In the genomic region with DNA sequence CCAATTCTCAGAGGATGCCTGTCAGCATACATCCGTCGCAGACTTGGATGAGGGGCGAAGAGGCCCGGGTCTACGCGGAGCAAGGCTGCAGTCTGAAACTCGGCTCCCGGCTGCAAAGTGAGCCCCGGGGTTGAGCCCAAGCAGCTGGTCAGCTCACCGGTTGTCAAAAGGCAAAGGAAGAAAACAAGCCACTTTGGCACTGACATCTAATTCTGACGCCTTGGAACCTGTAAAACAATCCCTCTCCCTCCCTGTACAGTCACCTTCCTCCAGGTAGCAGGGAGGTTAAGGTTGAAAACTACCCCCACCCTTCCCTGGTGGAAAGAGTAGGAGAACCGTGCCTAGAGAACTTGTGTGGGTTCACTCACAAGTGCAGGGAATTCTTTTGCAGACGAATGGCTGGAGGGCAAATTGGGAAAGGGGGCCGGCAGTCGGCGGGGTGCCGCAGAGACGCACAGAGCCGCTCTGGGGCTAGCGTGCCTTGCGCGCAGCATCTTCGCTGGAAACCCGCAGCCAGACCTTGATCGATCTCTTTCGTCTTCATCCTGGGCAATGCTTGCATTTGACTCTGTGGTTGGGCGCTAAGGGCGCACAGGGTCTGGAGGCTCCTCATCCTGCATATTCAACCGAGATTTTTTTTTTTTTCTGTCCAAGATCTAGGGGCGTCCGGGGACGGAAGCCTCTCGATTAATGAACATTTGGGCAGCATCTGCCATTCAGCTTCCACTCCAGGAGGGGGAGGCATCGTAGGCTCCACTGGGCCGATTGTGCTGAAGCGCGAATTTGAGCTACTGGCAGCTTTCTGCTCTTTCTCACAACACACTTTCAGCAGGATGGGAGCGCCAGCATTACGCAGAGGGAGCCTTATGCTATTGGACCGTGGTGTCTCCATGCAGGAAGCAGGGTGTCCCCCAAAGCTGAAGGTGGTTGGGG, we compare ENCODE assay signal across 8 mouse cellular contexts. TPM values are rescaled to one million over a fixed set of nuclear protein-coding genes. Genes with fewer than 3 reads are reported as not detected.
DNase-seq lines count a peak whose midpoint lies in the region; ATAC-seq and TF ChIP-seq lines count a peak whose summit lies in the region.

No protein-coding gene starts in this region.

- DNase-seq in lung, adult 2 months = peak; percentile 8
- no peak for DNase-seq in lung, postnatal 25 days (ENCODE audit: low spot score)
- peak; percentile 59 for DNase-seq in embryonic facial prominence, embryonic 10.5 days (ENCODE audit: low spot score)
- peak; percentile 75 for DNase-seq in hindbrain, embryonic 14.5 days (ENCODE audit: low spot score)
- peak; percentile 71 to 73 for DNase-seq in left cerebral cortex, postnatal 14 days (ENCODE audit: low spot score in 2 of 2)
- peak; percentile 94 for DNase-seq in midbrain, embryonic 11.5 days (ENCODE audit: low spot score, missing footprints)
- DNase-seq in urinary bladder, postnatal 14 days (ENCODE audit: low spot score) = peak; percentile 56
- DNase-seq in gastrocnemius, postnatal 25 days = no peak

- 0 out of 2 replicates have a peak, but pooled peaks cover 2% of the 10 kb centered on the region for H3K4me1 ChIP-seq in lung, adult 2 months (ENCODE audit: control insufficient read depth, insufficient read depth, low read length)
- H3K4me1 ChIP-seq in embryonic facial prominence, embryonic 10.5 days = peaks cover 20% of the 10 kb centered on the region
- H3K4me1 ChIP-seq in hindbrain, embryonic 14.5 days (replicated peaks; ENCODE audit: control insufficient read depth, insufficient read depth, low read length) = 0 out of 2 replicates have a peak, but pooled peaks cover 8% of the 10 kb centered on the region
- H3K4me1 ChIP-seq in midbrain, embryonic 11.5 days (ENCODE audit: control insufficient read depth, insufficient read depth, low read length) = no peaks in the 10 kb centered on the region

- H3K36me3 ChIP-seq in embryonic facial prominence, embryonic 10.5 days (replicated peaks) = no peaks in the 10 kb centered on the region
- no peaks in the 10 kb centered on the region for H3K36me3 ChIP-seq in hindbrain, embryonic 14.5 days (replicated peaks; ENCODE audit: control insufficient read depth, insufficient read depth)
- no peaks in the 10 kb centered on the region for H3K36me3 ChIP-seq in midbrain, embryonic 11.5 days (ENCODE audit: control insufficient read depth, insufficient read depth, low read length)

- H3K4me2 ChIP-seq in hindbrain, embryonic 14.5 days (replicated peaks) = peak overlapping the region; percentile 90
- H3K4me2 ChIP-seq in midbrain, embryonic 11.5 days = peak overlapping the region; percentile 80

- peak; percentile 81 for ATAC-seq in hindbrain, embryonic 14.5 days (ENCODE audit: low FRiP score)
- ATAC-seq in midbrain, embryonic 11.5 days (ENCODE audit: low FRiP score) = peak; percentile 79

- TF ChIP-seq CTCF in lung, adult 2 months (IDR thresholded peaks at IDR 0.05; ENCODE audit: insufficient read depth, low read length) = no peak

- H3K4me3 ChIP-seq in lung, adult 2 months (replicated peaks; ENCODE audit: extremely low read depth, low read depth, low read length) = peak overlapping the region; percentile 8
- H3K4me3 ChIP-seq in embryonic facial prominence, embryonic 10.5 days = peak overlapping the region; percentile 64
- H3K4me3 ChIP-seq in hindbrain, embryonic 14.5 days (replicated peaks; ENCODE audit: low read length) = peak overlapping the region; percentile 44
- H3K4me3 ChIP-seq in midbrain, embryonic 11.5 days (ENCODE audit: low read depth, low read length) = peak overlapping the region; percentile 46

- 1% methylated on average over 40 of the region's 40 CpGs for WGBS in lung, adult 2 months
- whole genome bisulfite sequencing in embryonic facial prominence, embryonic 10.5 days = under 1% methylated on average over 40 of the region's 40 CpGs
- WGBS in hindbrain, embryonic 14.5 days = under 1% methylated on average over 40 of the region's 40 CpGs
- WGBS in midbrain, embryonic 11.5 days = under 1% methylated on average over 40 of the region's 40 CpGs

- H3K27ac ChIP-seq in embryonic facial prominence, embryonic 10.5 days (replicated peaks) = no peak overlapping the region
- peak overlapping the region; percentile 34; the same call in 1 of the 2 replicates for H3K27ac ChIP-seq in hindbrain, embryonic 14.5 days
- H3K27ac ChIP-seq in midbrain, embryonic 11.5 days (ENCODE audit: low read depth, low read length) = no peak overlapping the region

- intact Hi-C loops in left cerebral cortex, postnatal 14 days (cut with DNase I) = no loop called here

- H3K9ac ChIP-seq in hindbrain, embryonic 14.5 days = peak overlapping the region; percentile 59
- peak overlapping the region; percentile 47 for H3K9ac ChIP-seq in midbrain, embryonic 11.5 days (ENCODE audit: low read length)

- no peak for TF ChIP-seq POLR2A in lung, adult 2 months (IDR thresholded peaks at IDR 0.05; ENCODE audit: borderline replicate concordance, extremely low read depth, low read depth, low read length)

- peaks cover 36% of the 10 kb centered on the region for H3K27me3 ChIP-seq in embryonic facial prominence, embryonic 10.5 days (replicated peaks; ENCODE audit: low read depth, poor library complexity, severe bottlenecking)
- H3K27me3 ChIP-seq in hindbrain, embryonic 14.5 days (ENCODE audit: control insufficient read depth, insufficient read depth, low read length) = peaks cover 16% of the 10 kb centered on the region; the same call in 1 of the 2 replicates
- H3K27me3 ChIP-seq in midbrain, embryonic 11.5 days (ENCODE audit: control insufficient read depth, insufficient read depth, low read length) = peaks cover 7% of the 10 kb centered on the region; the same call in 1 of the 2 replicates

- H3K9me3 ChIP-seq in embryonic facial prominence, embryonic 10.5 days = no peaks in the 10 kb centered on the region
- no peaks in the 10 kb centered on the region for H3K9me3 ChIP-seq in hindbrain, embryonic 14.5 days (ENCODE audit: control insufficient read depth, low read length)
- H3K9me3 ChIP-seq in midbrain, embryonic 11.5 days (ENCODE audit: control insufficient read depth, low read length) = no peaks in the 10 kb centered on the region

RNA-seq across cellular contexts. Expression of a gene that starts 1.1 kb away (rescaled TPM):
- 1.4 and 40.5 TPM in 2 replicates for polyA plus RNA-seq in lung, adult 2 months (2012; rRNA removed)
- polyA plus RNA-seq in embryonic facial prominence, embryonic 10.5 days (2016; fragmentation: Nextera tagmentation; extraction: Ambion mirVana) = 0.19 TPM in 1 of 2 replicates, not detected in the other
- 0.37 and 0.67 TPM in 2 replicates for polyA plus RNA-seq in hindbrain, embryonic 14.5 days (2014; fragmentation: Nextera tagmentation; extraction: Ambion mirVana)
- total RNA-seq in left cerebral cortex, postnatal 14 days (2021) = 1 to 10 TPM; 3.3 to 4.1 TPM
- 0.29 and 0.34 TPM in 2 replicates for polyA plus RNA-seq in midbrain, embryonic 11.5 days (2014; fragmentation: Nextera tagmentation; extraction: Ambion mirVana)
- not detected for total RNA-seq in gastrocnemius, postnatal 25 days (2021)

Comparison
In these comparisons a context has a peak if more than half of its experiments do, and no peak if none do; other contexts are left out.
1. DNase-seq: peak in lung, adult 2 months (single experiment), embryonic facial prominence, embryonic 10.5 days (single experiment), hindbrain, embryonic 14.5 days (single experiment), left cerebral cortex, postnatal 14 days (2 of 2), midbrain, embryonic 11.5 days (single experiment) and urinary bladder, postnatal 14 days (single experiment); none in lung, postnatal 25 days (single experiment) and gastrocnemius, postnatal 25 days (single experiment).
2. H3K4me3 ChIP-seq: peak in every context shown above with its lines; median percentile 64 in embryonic facial prominence, embryonic 10.5 days; 46 in midbrain, embryonic 11.5 days; 44 in hindbrain, embryonic 14.5 days; 8 in lung, adult 2 months.